Mouse (Mus musculus): ENCODE results near the gene Ddc. TPM values are rescaled to one million over a fixed set of nuclear protein-coding genes. Genes with fewer than 3 reads are reported as not detected.

Ddc gene
- polyA plus RNA-seq, 1 experiment from 2014 or later: 9.3 TPM

GRCm38 (mm10) chr11:11872140-11872795 lies 25.7 kb downstream of the Ddc start:
- no peak overlapping the region for H3K9ac ChIP-seq
- no peaks in the 10 kb centered on the region for H3K9me3 ChIP-seq (replicated peaks)
- ATAC-seq: no peak
- H3K27ac ChIP-seq: no peak overlapping the region
- WGBS (ENCODE audit: insufficient replicate concordance): 46% methylated on average over 3 of the region's 3 CpGs
- no peak overlapping the region for H3K4me2 ChIP-seq
- no peaks in the 10 kb centered on the region for H3K27me3 ChIP-seq (replicated peaks)
- H3K4me3 ChIP-seq: no peak overlapping the region
- no peaks in the 10 kb centered on the region for H3K36me3 ChIP-seq
- peaks cover 57% of the 10 kb centered on the region for H3K4me1 ChIP-seq

- Histone ChIP-seq H3K27ac (0 out of 2 replicates have a peak overlapping the region, but pooled peaks have one; percentile 14), H3K4me3 (no peak overlapping the region), H3K9me3 (replicated peaks) (no peaks in the 10 kb centered on the region), H3K36me3 (no peaks in the 10 kb centered on the region), H3K4me1 (peaks cover 50% of the 10 kb centered on the region), H3K9ac (no peak overlapping the region), H3K27me3 (replicated peaks) (no peaks in the 10 kb centered on the region), H3K4me2 (no peak overlapping the region)
- no peak for ATAC-seq
- WGBS (ENCODE audit: insufficient replicate concordance): 72% methylated on average over 5 of the region's 5 CpGs
These were observed 26.6 kb downstream of the Ddc start for GRCm38 (mm10) chr11:11871197-11871813.

GRCm38 (mm10) chr11:11867971-11868481 lies 29.9 kb downstream of the Ddc start:
- H3K9ac ChIP-seq: peak overlapping the region; percentile 14; the same call in 1 of the 2 replicates
- H3K27ac ChIP-seq: no peak overlapping the region

GRCm38 (mm10) chr11:11866696-11867095 lies 31.2 kb downstream of the Ddc start:
- Histone ChIP-seq H3K27me3 (replicated peaks) (no peaks in the 10 kb centered on the region), H3K4me1 (peaks cover 20% of the 10 kb centered on the region), H3K4me2 (no peak overlapping the region), H3K36me3 (no peaks in the 10 kb centered on the region), H3K27ac (no peak overlapping the region), H3K9me3 (replicated peaks) (no peaks in the 10 kb centered on the region), H3K4me3 (no peak overlapping the region), H3K9ac (no peak overlapping the region)
- WGBS (ENCODE audit: insufficient replicate concordance): 48% methylated on average over 5 of the region's 5 CpGs
- ATAC-seq: no peak

More at GRCm38 (mm10) chr11:11867971-11868481, 29.9 kb downstream of the Ddc start:
- no peaks in the 10 kb centered on the region for H3K36me3 ChIP-seq
- WGBS (ENCODE audit: insufficient replicate concordance): 11% methylated on average over 14 of the region's 14 CpGs
- peak overlapping the region; percentile 50 for H3K4me2 ChIP-seq
- H3K9me3 ChIP-seq (replicated peaks): no peaks in the 10 kb centered on the region
- H3K27me3 ChIP-seq (replicated peaks): no peaks in the 10 kb centered on the region
- ATAC-seq: peak; percentile 86
- H3K4me3 ChIP-seq: 0 out of 2 replicates have a peak overlapping the region, but pooled peaks have one; percentile 2
- peaks cover 32% of the 10 kb centered on the region for H3K4me1 ChIP-seq

- no peak for ATAC-seq
- H3K27ac ChIP-seq: no peak overlapping the region
- no peaks in the 10 kb centered on the region for H3K36me3 ChIP-seq
- H3K4me3 ChIP-seq: no peak overlapping the region
- 65% methylated on average over 2 of the region's 2 CpGs for WGBS (ENCODE audit: insufficient replicate concordance)
- no peaks in the 10 kb centered on the region for H3K9me3 ChIP-seq (replicated peaks)
- no peaks in the 10 kb centered on the region for H3K27me3 ChIP-seq (replicated peaks)
- H3K4me2 ChIP-seq: no peak overlapping the region
- H3K9ac ChIP-seq: no peak overlapping the region
- H3K4me1 ChIP-seq: peaks cover 14% of the 10 kb centered on the region
These were observed 32.8 kb downstream of the Ddc start for GRCm38 (mm10) chr11:11865128-11865527.

GRCm38 (mm10) chr11:11864446-11865101 lies 33.4 kb downstream of the Ddc start:
- peaks cover 14% of the 10 kb centered on the region for H3K4me1 ChIP-seq
- no peak overlapping the region for H3K27ac ChIP-seq
- no peak overlapping the region for H3K4me3 ChIP-seq
- no peak for ATAC-seq
- 75% methylated on average over 8 of the region's 8 CpGs for WGBS (ENCODE audit: insufficient replicate concordance)
- H3K4me2 ChIP-seq: no peak overlapping the region
- no peaks in the 10 kb centered on the region for H3K36me3 ChIP-seq
- H3K9ac ChIP-seq: no peak overlapping the region
- H3K27me3 ChIP-seq (replicated peaks): no peaks in the 10 kb centered on the region
- H3K9me3 ChIP-seq (replicated peaks): no peaks in the 10 kb centered on the region

GRCm38 (mm10) chr11:11862502-11862901 lies 35.4 kb downstream of the Ddc start:
- Histone ChIP-seq H3K9ac (no peak overlapping the region), H3K9me3 (replicated peaks) (no peaks in the 10 kb centered on the region), H3K36me3 (no peaks in the 10 kb centered on the region), H3K4me1 (no peaks in the 10 kb centered on the region; the same call in 1 of the 2 replicates), H3K4me2 (no peak overlapping the region), H3K4me3 (no peak overlapping the region), H3K27me3 (replicated peaks) (no peaks in the 10 kb centered on the region), H3K27ac (no peak overlapping the region)
- WGBS (ENCODE audit: insufficient replicate concordance): 71% methylated on average over 1 of the region's 1 CpGs
- ATAC-seq: no peak

- Histone ChIP-seq H3K4me1 (no peaks in the 10 kb centered on the region), H3K4me2 (no peak overlapping the region), H3K27me3 (replicated peaks) (no peaks in the 10 kb centered on the region), H3K9me3 (replicated peaks) (0 out of 2 replicates have a peak, but pooled peaks cover 4% of the 10 kb centered on the region), H3K36me3 (0 out of 2 replicates have a peak, but pooled peaks cover 4% of the 10 kb centered on the region), H3K4me3 (no peak overlapping the region), H3K27ac (no peak overlapping the region), H3K9ac (no peak overlapping the region)
- no peak for ATAC-seq
- WGBS (ENCODE audit: insufficient replicate concordance): 88% methylated on average over 3 of the region's 3 CpGs
These were observed 41.0 kb downstream of the Ddc start for GRCm38 (mm10) chr11:11856959-11857358.

GRCm38 (mm10) chr11:11855685-11856131 lies 42.2 kb downstream of the Ddc start:
- ATAC-seq: no peak
- H3K4me2 ChIP-seq: no peak overlapping the region
- H3K4me3 ChIP-seq: no peak overlapping the region
- H3K27me3 ChIP-seq (replicated peaks): no peaks in the 10 kb centered on the region
- 0 out of 2 replicates have a peak, but pooled peaks cover 4% of the 10 kb centered on the region for H3K36me3 ChIP-seq
- no peak overlapping the region for H3K9ac ChIP-seq
- H3K27ac ChIP-seq: no peak overlapping the region
- 0 out of 2 replicates have a peak, but pooled peaks cover 4% of the 10 kb centered on the region for H3K9me3 ChIP-seq (replicated peaks)
- 84% methylated on average over 11 of the region's 11 CpGs for WGBS (ENCODE audit: insufficient replicate concordance)
- H3K4me1 ChIP-seq: peaks cover 7% of the 10 kb centered on the region

GRCm38 (mm10) chr11:11855061-11855672 lies 42.8 kb downstream of the Ddc start:
- WGBS (ENCODE audit: insufficient replicate concordance): 67% methylated on average over 6 of the region's 6 CpGs
- H3K27me3 ChIP-seq (replicated peaks): no peaks in the 10 kb centered on the region
- H3K27ac ChIP-seq: no peak overlapping the region
- H3K4me3 ChIP-seq: no peak overlapping the region
- H3K36me3 ChIP-seq: 0 out of 2 replicates have a peak, but pooled peaks cover 4% of the 10 kb centered on the region
- H3K9me3 ChIP-seq (replicated peaks): 0 out of 2 replicates have a peak, but pooled peaks cover 4% of the 10 kb centered on the region
- no peak overlapping the region for H3K4me2 ChIP-seq
- no peak for ATAC-seq
- peaks cover 12% of the 10 kb centered on the region for H3K4me1 ChIP-seq
- H3K9ac ChIP-seq: no peak overlapping the region

- Histone ChIP-seq H3K4me3 (no peak overlapping the region), H3K4me1 (peaks cover 21% of the 10 kb centered on the region), H3K9ac (no peak overlapping the region), H3K27me3 (replicated peaks) (no peaks in the 10 kb centered on the region), H3K36me3 (0 out of 2 replicates have a peak, but pooled peaks cover 4% of the 10 kb centered on the region), H3K4me2 (no peak overlapping the region), H3K9me3 (replicated peaks) (0 out of 2 replicates have a peak, but pooled peaks cover 4% of the 10 kb centered on the region), H3K27ac (peak overlapping the region; percentile 39; the same call in 1 of the 2 replicates)
- 47% methylated on average over 4 of the region's 4 CpGs for WGBS (ENCODE audit: insufficient replicate concordance)
- no peak for ATAC-seq
These were observed 44.0 kb downstream of the Ddc start for GRCm38 (mm10) chr11:11853731-11854461.

Measured in liver, embryonic 12.5 days (tissue).